Mouse (Mus musculus) induced T-regulatory cell, adult 2 months (primary cell): Measurements from ENCODE around the gene Dqx1.

Experiments used
- DNase-seq: peaks from one replicate; pipeline ENCODE4 v3.0.0-alpha.2; 2012; ENCODE audit warnings: low read depth

Dqx1 gene

GRCm38 (mm10) chr6:83057790-83058189 lies at the start of gene Dqx1:
Gene Dqx1 (plus strand): TSS chr6:83057844.
- DNase-seq, result peak; percentile 42

- peak; percentile 49 for DNase-seq
Measured at GRCm38 (mm10) chr6:83008659-83009058, 49.0 kb upstream of the Dqx1 start.

GRCm38 (mm10) chr6:83010010-83010409 lies 47.6 kb upstream of the Dqx1 start:
- peak; percentile 72 for DNase-seq

GRCm38 (mm10) chr6:83011255-83011654 lies 46.4 kb upstream of the Dqx1 start:
- DNase-seq, result no peak

- DNase-seq, result no peak
Measured at GRCm38 (mm10) chr6:83011756-83012155, 45.9 kb upstream of the Dqx1 start.

DNA sequence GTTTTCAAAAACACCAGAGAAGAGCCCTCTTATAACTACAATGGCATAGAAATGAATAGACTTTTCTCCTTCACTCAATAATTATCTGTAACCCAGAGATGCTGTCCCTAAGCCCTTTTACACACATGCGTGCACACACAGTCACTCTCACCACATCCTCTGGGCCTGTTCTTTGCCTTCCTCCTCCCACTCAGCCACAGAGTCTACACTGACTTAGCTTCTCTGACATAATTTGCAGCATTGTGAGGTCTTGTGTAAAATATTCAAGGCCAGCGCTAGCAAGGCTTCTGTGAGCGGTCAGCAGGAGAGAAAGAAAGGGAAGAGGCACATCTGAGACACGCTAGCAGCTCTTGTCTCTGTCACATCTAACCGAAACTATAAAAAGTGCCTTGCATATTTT lies 44.2 kb upstream of the Dqx1 start:
- peak; percentile 65 for DNase-seq

GRCm38 (mm10) chr6:83014482-83015466 lies 42.9 kb upstream of the Dqx1 start:
- no peak for DNase-seq

GRCm38 (mm10) chr6:83015749-83016148 lies 41.9 kb upstream of the Dqx1 start:
- DNase-seq, result no peak

- DNase-seq, result no peak
Measured at GRCm38 (mm10) chr6:83017190-83017589, 40.5 kb upstream of the Dqx1 start.

GRCm38 (mm10) chr6:83019044-83019443 lies 38.6 kb upstream of the Dqx1 start:
- no peak for DNase-seq

- DNase-seq, result no peak
Measured at GRCm38 (mm10) chr6:83020121-83020520, 37.5 kb upstream of the Dqx1 start.

DNA sequence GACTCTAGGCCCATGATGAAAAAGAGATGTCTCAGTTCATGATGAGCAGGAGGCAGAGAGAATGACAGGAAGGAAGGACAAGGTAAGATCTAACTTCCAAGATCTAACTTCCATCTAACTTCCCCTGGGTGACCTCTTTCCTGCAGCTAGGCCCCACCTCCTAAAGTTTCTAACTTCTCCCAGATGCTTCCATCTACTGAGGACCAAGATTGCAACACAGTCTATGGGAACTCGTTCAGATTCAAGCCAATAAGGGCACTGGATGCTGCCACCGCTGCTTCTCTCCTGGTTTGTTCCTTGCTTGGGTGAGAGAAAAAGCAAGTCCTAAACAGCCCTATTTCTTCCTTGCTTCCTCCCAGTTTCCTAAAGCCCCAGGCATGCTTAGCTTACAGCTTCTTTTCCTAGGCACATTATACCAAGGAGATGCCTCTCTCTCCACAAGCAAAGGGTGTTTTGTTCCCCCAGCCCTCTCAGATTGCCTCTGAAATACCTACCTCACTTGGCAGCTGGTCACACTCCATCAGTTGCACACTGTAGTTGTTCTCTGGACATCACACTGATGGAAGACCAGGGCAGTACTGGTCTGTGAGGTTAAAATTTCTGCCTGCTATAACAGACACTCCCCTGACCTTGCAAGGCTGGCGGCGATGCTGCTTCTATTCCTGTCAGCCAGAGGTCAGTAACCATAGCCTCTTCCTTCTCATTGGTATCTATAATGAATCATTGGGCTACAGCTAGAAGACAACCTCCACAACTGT lies 36.6 kb upstream of the Dqx1 start:
- no peak for DNase-seq

GRCm38 (mm10) chr6:83023008-83023407 lies 34.6 kb upstream of the Dqx1 start:
- DNase-seq, result no peak

DNA sequence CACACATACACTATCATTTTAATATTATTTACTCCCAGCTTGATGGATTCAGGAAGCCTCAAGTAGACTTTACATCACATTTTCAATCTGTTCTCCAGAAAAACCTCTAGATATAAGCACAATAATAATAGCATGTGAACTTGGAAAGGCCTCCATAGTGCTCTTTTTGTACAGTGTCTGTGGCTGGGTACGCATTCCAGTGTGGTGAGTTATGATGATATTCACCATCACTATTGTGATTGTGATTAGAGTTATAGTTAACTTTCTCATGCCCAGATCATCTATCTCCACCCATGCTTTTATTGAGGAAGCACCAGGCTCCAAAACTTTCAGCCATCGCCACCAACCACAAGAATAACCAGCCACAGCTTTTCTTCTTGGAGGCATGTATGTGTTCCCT lies 33.9 kb upstream of the Dqx1 start:
- DNase-seq, result no peak

- no peak for DNase-seq
Measured at GRCm38 (mm10) chr6:83024421-83024820, 33.2 kb upstream of the Dqx1 start.

GRCm38 (mm10) chr6:83025221-83025620 lies 32.4 kb upstream of the Dqx1 start:
- DNase-seq, result no peak

DNA sequence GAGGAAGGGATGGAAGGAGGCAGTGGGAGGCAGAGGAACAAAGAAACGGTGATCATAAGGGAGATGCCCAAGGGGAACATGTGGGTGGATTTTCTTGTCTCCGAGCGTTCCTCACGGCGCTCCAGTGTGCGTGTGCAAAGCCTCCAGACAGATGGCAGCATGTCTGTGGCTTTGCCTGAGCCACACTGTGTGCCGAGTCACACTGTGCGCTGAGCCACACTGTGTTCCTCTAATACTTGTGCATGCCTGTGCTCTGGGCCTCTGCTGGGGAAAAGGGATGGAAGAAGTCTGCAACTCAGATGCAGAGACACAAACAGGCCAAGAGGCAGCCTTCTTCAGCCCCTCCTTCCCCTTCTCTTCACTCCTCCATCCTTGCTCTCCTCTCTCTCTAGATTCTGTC lies 30.4 kb upstream of the Dqx1 start:
- DNase-seq, result no peak

DNA sequence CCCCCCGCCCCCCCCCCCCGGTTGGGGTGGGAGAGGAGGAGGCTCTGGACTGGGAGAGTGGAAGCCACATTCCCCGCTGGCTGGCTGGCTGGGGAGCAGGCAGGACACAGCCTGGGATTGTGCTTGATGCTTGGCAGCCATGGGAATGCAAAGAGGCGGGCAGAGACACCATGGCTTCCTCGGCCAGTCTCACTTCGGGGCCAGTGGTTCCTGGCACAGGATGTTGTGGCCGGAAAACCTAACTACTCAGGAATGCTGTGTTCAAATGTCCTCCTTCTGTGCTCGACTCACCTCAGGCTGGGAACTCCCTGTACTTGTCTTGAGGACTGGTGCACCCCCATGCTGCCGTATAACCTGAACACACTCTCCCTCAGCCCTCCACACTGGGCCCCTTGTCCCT lies 29.9 kb upstream of the Dqx1 start:
- DNase-seq, result no peak

DNA sequence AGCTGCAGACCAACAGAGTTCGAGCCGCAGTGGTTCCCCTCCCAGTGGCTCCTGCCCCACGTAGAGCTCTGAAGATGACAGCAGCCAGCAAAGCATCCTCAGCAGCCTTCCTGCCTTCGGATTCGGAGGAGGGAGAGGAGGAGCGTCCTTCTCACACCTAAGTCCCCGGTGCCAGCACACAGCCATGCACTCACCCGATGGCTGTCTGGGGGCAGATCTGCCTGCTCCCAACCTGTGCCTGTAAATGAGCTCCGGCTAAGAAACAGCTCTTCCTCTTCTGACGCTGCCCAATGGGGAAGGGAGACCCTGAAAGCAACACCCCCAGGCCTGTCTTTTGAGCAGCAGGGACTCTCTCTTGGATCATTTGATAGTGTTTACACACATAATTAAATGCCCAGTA lies 27.9 kb upstream of the Dqx1 start:
- no peak for DNase-seq

DNA sequence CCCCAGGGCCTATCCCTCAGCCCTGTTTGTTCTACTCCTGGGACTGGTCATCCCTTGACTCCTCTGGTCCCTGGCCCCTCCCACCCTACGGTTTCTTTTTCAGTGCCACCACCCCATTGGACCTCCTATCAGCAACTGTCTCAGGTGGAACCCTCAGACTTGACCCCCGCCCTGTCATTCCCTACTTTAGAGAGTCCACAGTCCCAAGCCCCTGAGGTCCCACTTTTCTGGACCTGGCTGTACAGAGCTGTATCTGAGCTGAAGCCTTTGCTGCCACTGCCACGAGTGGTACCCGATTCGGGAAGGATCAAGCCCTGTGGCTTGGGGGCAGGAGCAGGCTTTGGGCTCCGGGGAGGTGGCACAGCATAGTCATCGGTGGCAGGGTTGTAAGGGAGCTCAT lies 26.5 kb upstream of the Dqx1 start:
- no peak for DNase-seq

DNA sequence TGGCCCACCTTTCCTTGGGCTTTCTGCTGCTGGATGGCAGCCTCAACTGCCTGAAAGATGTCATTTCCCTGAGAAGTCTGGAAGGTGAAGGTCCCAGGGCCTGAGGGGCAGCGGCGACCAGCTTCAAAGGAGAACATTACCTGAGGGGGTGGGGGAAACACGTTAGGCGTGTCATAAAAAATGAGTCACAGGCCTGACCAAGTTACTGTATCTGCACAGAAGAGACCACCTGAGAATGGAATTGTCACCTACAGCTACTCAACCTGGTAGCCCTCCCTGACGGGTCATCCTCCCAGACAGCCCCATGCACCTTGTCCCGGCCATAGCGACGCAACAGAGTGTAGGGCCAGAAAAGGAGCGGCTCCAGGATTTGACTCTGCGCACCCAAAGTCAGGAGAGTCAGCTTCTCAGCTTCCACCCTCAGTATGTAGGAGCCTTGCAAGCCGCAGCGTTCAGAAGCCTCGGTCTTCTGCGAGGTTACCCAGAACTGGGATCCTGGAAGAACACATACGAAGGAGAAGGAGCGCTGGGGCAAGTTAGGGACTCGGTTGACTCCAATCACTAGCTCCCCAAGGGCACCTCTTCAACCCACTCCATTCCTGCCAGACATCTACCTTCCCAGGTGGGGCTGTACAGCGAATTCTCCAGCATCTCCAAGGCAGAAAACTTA lies 25.6 kb upstream of the Dqx1 start:
- no peak for DNase-seq

DNA sequence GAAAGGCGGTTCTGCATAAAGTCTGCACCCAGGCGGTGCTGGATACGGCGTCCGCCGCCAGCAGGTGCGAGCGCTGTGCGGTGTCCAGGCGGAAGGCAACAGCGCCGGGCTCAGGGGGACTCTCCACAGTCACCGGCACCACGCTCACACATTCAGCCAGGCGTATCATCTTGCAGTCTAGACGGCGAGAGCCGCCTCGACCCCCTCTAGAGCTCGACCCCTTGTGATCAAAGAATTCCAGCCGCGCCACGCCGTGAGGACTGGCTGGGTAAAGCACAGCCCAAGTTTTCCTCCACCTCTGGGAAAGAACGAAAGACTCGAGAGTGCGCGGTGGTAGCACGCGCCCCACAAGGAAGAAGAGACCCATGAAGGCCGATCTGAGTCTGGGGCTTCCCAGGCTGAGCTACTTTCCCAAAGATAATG lies 24.9 kb upstream of the Dqx1 start:
- peak; percentile 73 for DNase-seq
